Mouse (Mus musculus): ENCODE data around the gene Psma7. TPM values are rescaled to one million over a fixed set of nuclear protein-coding genes. Genes with fewer than 3 reads are reported as not detected.
A peak's percentile ranks its signal among the peaks of the same experiment; 100 is the strongest.

Psma7 gene
- polyA plus RNA-seq, 1 experiment = 87.4 TPM

GRCm38 (mm10) chr2:180031270-180031669, 11.0 kb downstream of the Psma7 start:
- peaks cover 38% of the 10 kb centered on the region for H3K36me3 ChIP-seq (ENCODE audit: control insufficient read depth, insufficient read depth, low read length)

GRCm38 (mm10) chr2:180027768-180028167, 14.5 kb downstream of the Psma7 start:
- no peak for DNase-seq (ENCODE audit: low read depth in 1 of 2, low spot score in 2 of 2)
- H3K4me1 ChIP-seq (ENCODE audit: control insufficient read depth, insufficient read depth, insufficient read length) = peaks cover 12% of the 10 kb centered on the region; the same call in 1 of the 2 replicates
- H3K27me3 ChIP-seq (ENCODE audit: control insufficient read depth, insufficient read depth, low read length) = no peaks in the 10 kb centered on the region
- peaks cover 21% of the 10 kb centered on the region for H3K36me3 ChIP-seq (ENCODE audit: control insufficient read depth, insufficient read depth, low read length)
- 89% methylated on average over 9 of the region's 9 CpGs for WGBS
- H3K4me3 ChIP-seq (ENCODE audit: extremely low read depth, insufficient read depth, insufficient read length) = no peak overlapping the region
- no peak overlapping the region for H3K27ac ChIP-seq (ENCODE audit: insufficient read depth, low read length)
- TF ChIP-seq CTCF (IDR thresholded peaks at IDR 0.05; ENCODE audit: extremely low read depth, insufficient read depth, insufficient read length, insufficient replicate concordance) (no peak), POLR2A (IDR thresholded peaks at IDR 0.05; ENCODE audit: low read depth, low read length) (no peak)

More at GRCm38 (mm10) chr2:180031270-180031669, 11.0 kb downstream of the Psma7 start:
- H3K27me3 ChIP-seq (ENCODE audit: control insufficient read depth, insufficient read depth, low read length) = no peaks in the 10 kb centered on the region
- no peak for DNase-seq (ENCODE audit: low read depth in 1 of 2, low spot score in 2 of 2)
- H3K27ac ChIP-seq (ENCODE audit: insufficient read depth, low read length) = no peak overlapping the region
- WGBS = 88% methylated on average over 6 of the region's 6 CpGs
- no peak overlapping the region for H3K4me3 ChIP-seq (ENCODE audit: extremely low read depth, insufficient read depth, insufficient read length)
- H3K4me1 ChIP-seq (ENCODE audit: control insufficient read depth, insufficient read depth, insufficient read length) = peaks cover under 1% of the 10 kb centered on the region; the same call in 1 of the 2 replicates
- TF ChIP-seq POLR2A (IDR thresholded peaks at IDR 0.05; ENCODE audit: low read depth, low read length) (no peak), CTCF (IDR thresholded peaks at IDR 0.05; ENCODE audit: extremely low read depth, insufficient read depth, insufficient read length, insufficient replicate concordance) (no peak)

- Histone ChIP-seq H3K27ac (ENCODE audit: insufficient read depth, low read length) (no peak overlapping the region), H3K36me3 (ENCODE audit: control insufficient read depth, insufficient read depth, low read length) (peaks cover 9% of the 10 kb centered on the region), H3K27me3 (ENCODE audit: control insufficient read depth, insufficient read depth, low read length) (no peaks in the 10 kb centered on the region), H3K4me1 (ENCODE audit: control insufficient read depth, insufficient read depth, insufficient read length) (peaks cover 12% of the 10 kb centered on the region; the same call in 1 of the 2 replicates), H3K4me3 (ENCODE audit: extremely low read depth, insufficient read depth, insufficient read length) (peak overlapping the region; percentile 87)
- TF ChIP-seq CTCF (IDR thresholded peaks at IDR 0.05; ENCODE audit: extremely low read depth, insufficient read depth, insufficient read length, insufficient replicate concordance) (no peak), POLR2A (IDR thresholded peaks at IDR 0.05; ENCODE audit: low read depth, low read length) (no peak)
- WGBS = 39% methylated on average over 6 of the region's 6 CpGs
- DNase-seq (ENCODE audit: low read depth in 1 of 2, low spot score in 2 of 2) = no peak
Observed at GRCm38 (mm10) chr2:180025861-180026200, 16.4 kb downstream of the Psma7 start.

- Histone ChIP-seq H3K36me3 (ENCODE audit: control insufficient read depth, insufficient read depth, low read length) (peaks cover 8% of the 10 kb centered on the region), H3K4me1 (ENCODE audit: control insufficient read depth, insufficient read depth, insufficient read length) (peaks cover 12% of the 10 kb centered on the region; the same call in 1 of the 2 replicates), H3K27ac (ENCODE audit: insufficient read depth, low read length) (peak overlapping the region; percentile 90), H3K4me3 (ENCODE audit: extremely low read depth, insufficient read depth, insufficient read length) (peak overlapping the region; percentile 87), H3K27me3 (ENCODE audit: control insufficient read depth, insufficient read depth, low read length) (no peaks in the 10 kb centered on the region)
- peak in 1 of 2 experiments; percentile 36 for DNase-seq (ENCODE audit: low read depth in 1 of 2, low spot score in 2 of 2)
- WGBS = under 1% methylated on average over 58 of the region's 84 CpGs
- TF ChIP-seq CTCF (IDR thresholded peaks at IDR 0.05; ENCODE audit: extremely low read depth, insufficient read depth, insufficient read length, insufficient replicate concordance) = no peak
- no peak for TF ChIP-seq POLR2A (IDR thresholded peaks at IDR 0.05; ENCODE audit: low read depth, low read length)
Observed at GRCm38 (mm10) chr2:180025135-180025860, 16.9 kb downstream of the Psma7 start.

- TF ChIP-seq POLR2A (IDR thresholded peaks at IDR 0.05; ENCODE audit: low read depth, low read length) = 0 out of 2 replicates have a peak, but pooled peaks have one; percentile 19
- TF ChIP-seq CTCF (IDR thresholded peaks at IDR 0.05; ENCODE audit: extremely low read depth, insufficient read depth, insufficient read length, insufficient replicate concordance) = no peak
- no peaks in the 10 kb centered on the region for H3K27me3 ChIP-seq (ENCODE audit: control insufficient read depth, insufficient read depth, low read length)
- H3K4me1 ChIP-seq (ENCODE audit: control insufficient read depth, insufficient read depth, insufficient read length) = peaks cover 12% of the 10 kb centered on the region; the same call in 1 of the 2 replicates
- H3K27ac ChIP-seq (ENCODE audit: insufficient read depth, low read length) = peak within 1 kb of the TSS; percentile 90
- WGBS = under 1% methylated on average over 62 of the region's 80 CpGs
- peak; percentile 96 to 99 for DNase-seq (ENCODE audit: low read depth in 1 of 2, low spot score in 2 of 2)
- peaks cover 8% of the 10 kb centered on the region for H3K36me3 ChIP-seq (ENCODE audit: control insufficient read depth, insufficient read depth, low read length)
- H3K4me3 ChIP-seq (ENCODE audit: extremely low read depth, insufficient read depth, insufficient read length) = peak within 1 kb of the TSS; percentile 87
Observed at GRCm38 (mm10) chr2:180024401-180025098, 17.7 kb downstream of the Psma7 start, which contains the start of gene Lsm14b. Gene Lsm14b (plus strand): TSS chr2:180024987.

GRCm38 (mm10) chr2:180022751-180023150, 19.5 kb downstream of the Psma7 start:
- TF ChIP-seq CTCF (IDR thresholded peaks at IDR 0.05; ENCODE audit: extremely low read depth, insufficient read depth, insufficient read length, insufficient replicate concordance) = no peak
- TF ChIP-seq POLR2A (IDR thresholded peaks at IDR 0.05; ENCODE audit: low read depth, low read length) = no peak
- no peak for DNase-seq (ENCODE audit: low read depth in 1 of 2, low spot score in 2 of 2)
- no peak overlapping the region for H3K27ac ChIP-seq (ENCODE audit: insufficient read depth, low read length)
- H3K4me3 ChIP-seq (ENCODE audit: extremely low read depth, insufficient read depth, insufficient read length) = no peak overlapping the region
- WGBS = 62% methylated on average over 6 of the region's 6 CpGs
- H3K4me1 ChIP-seq (ENCODE audit: control insufficient read depth, insufficient read depth, insufficient read length) = peaks cover 12% of the 10 kb centered on the region; the same call in 1 of the 2 replicates
- H3K27me3 ChIP-seq (ENCODE audit: control insufficient read depth, insufficient read depth, low read length) = no peaks in the 10 kb centered on the region
- no peaks in the 10 kb centered on the region for H3K36me3 ChIP-seq (ENCODE audit: control insufficient read depth, insufficient read depth, low read length)

Measured in spleen, adult 2 months (tissue).